Mouse (Mus musculus): ENCODE measurements at regions not wholly inside any gene's neighbourhood (a gene's known extent, or its start where the extent isn't known, plus 50 kb on each side); places are given as distances from the start of the nearest gene placed in this dataset.

- DNase-seq (ENCODE audit: low spot score) = no peak
- intact Hi-C loops (cut with DNase I) = no loop called here
Observed at GRCm38 (mm10) chr10:96362211-96362610, 225.8 kb downstream of the Gm5426 start.

DNA sequence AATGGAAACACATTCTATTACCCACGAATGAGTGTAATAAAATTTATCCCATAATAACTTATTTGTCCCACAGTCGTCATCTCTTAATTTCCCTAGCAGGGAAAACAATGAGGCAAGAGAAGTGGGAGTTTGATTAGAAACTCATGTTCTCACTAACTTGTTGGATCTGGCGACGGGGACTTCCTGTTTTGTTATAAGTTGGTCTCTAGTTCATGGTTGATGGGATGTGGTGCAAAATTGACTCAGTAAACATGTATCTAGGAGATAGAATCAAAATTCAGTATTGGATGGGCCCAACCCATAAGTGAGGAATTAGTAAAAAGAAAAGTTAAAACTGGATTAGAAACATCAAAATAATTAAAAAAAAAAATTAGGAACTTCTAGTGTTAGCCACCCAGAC is 227.5 kb downstream of the Gm5426 start:
- DNase-seq (ENCODE audit: low spot score) = no peak
- intact Hi-C loops (cut with DNase I) = no loop called here

- no peak for DNase-seq (ENCODE audit: low spot score)
- intact Hi-C loops (cut with DNase I) = no loop called here
Observed at GRCm38 (mm10) chr10:96365101-96365500, 228.7 kb downstream of the Gm5426 start.

DNA sequence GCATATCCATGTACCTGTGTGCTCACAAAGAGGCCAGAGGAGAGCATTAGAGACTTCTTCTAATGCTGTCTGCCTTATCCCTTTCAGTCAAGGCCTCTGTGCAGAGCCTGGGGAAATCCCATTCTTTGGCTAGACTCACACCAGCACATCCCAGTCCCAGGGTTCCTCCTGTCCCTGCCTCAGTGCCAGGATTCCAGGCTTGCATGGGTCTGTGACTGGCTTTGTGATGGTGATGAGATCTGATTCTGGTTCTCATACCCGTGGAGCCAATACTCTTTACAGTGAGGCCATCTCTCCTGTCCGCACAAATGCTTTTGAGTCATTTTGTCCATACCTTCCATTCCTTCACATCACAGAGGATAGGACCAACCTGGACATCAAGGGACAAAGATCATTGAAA is 230.5 kb downstream of the Gm5426 start:
- DNase-seq (ENCODE audit: low spot score) = no peak
- intact Hi-C loops (cut with DNase I) = no loop called here

DNA sequence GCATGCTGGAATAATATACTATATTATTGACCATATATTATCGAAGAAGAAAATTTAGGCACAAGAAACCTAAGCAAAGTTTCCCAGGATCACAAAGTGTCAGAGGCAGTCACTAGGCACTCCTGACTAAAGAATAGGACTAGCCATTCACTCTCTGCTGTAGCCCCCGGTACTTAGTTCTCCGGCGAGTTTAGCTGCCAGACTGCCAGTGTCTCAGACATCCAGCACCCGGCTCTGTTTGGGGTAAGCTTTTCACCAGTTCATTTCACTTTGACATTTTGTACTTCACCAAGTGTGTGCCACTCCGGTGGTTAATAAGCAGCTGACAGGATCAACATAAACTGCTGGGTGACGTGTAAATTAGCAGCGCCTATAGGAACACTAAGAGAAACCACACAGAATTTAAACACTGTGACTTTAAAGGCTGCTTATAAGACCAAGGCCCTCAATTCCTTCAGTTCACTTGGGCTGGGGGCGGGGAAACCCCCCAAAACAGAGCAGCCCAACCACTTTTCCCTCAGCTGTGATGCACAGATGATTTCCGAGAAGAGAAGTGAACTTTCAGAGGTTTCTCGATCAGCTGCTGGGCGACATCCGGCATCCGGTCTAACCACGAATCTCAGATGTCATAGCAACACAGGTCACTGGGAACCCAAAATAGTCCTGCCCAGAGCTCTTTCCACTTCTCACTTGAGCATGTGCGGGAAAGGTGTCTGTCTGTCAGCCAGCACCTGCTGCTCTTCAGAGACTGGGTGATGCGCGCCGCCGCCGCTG is 234.3 kb downstream of the Gm5426 start:
- DNase-seq (ENCODE audit: low spot score) = no peak
- intact Hi-C loops (cut with DNase I) = no loop called here

GRCm38 (mm10) chr10:96371321-96371653 is 234.9 kb downstream of the Gm5426 start:
- DNase-seq (ENCODE audit: low spot score) = no peak
- intact Hi-C loops (cut with DNase I) = no loop called here

DNA sequence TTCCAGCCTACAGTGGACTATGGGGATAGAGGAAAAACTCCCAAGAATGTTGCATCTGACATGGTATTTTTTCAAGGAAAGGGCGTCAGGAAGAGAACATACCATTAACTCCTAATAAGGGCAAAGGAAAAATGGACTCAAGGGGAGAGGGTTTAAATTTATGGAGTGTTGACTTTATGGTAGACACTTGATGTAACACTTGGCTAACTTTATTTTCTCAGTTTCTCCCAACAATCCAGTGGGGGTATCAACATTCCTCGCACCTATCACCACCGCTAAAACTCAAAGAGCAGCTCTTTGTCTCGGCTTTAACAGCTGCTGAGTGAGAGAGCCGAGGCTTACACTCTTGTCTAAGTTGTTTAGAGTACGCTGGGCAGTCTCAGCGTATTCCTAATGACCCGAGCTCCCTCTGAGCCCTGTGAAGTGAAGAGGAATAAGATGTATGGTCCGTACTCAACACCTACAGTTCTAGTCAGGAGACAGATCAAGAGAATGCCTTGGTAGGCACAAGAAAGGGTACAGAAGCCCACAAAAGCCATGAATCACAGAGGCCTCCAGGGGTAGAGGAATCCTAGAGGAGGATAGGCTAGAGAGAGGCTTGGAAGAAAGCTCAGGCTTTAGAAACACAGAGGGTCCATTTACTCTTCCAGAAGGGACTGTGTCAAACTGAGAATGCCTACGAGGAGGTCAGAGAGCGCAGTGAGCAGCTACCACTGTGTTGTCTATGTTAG is 236.4 kb downstream of the Gm5426 start:
- no peak for DNase-seq (ENCODE audit: low spot score)
- intact Hi-C loops (cut with DNase I) = no loop called here

DNA sequence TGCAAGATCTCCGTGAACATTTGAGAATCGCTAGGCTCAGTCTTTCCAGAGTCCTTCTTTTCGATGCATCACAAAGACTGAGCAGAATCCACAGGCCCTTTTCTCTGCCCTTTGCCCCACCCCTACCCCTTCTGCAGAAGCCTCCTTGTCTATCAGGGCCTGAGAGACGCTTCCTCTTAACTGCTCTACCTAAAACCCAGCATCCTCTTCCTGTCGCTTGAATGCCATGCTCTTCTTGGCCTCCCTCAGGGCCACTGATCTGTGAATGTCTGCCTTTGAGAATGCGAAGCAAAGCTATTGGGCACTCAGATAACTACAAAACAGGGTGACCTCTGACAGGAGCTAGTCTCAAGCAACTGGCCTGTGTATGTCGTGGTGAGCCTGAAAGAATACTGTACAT is 237.1 kb downstream of the Gm5426 start:
- DNase-seq (ENCODE audit: low spot score) = no peak

DNA sequence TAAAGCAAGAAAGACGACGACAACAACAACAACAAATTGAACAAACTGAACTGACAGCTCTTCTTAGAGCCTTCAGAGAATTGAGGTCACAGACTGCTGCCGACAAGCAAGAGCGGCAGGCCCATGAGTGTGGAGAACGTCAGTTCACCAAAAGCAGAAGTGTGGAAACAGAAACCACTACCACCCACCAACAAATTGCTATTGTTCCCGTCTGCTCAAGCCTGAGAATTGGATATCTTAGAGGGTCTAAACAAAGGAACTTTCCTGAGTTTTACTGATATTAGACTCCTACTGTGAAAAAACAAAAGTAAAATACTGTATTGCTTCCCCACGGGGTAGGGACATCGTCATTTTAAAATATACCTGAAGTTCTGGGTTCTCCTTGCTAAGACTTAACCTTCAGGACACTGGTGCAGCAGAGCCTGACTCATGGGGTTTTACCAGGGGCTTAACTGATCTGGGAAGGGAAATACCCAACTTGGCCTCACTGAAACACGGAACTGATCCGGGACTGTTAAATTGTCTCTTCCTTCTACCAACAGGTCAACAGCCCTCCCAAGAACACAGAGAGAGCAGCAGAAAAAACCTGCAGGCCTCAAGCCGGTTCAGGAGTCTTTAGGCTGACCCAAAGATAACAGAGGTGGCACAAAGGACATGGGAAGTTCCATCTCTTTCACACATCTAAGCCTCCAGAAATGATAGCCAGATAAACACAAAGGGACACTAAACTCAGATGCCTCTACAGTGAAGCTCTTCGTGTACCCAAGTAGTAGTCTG is 238.1 kb downstream of the Gm5426 start:
- DNase-seq (ENCODE audit: low spot score) = no peak
- intact Hi-C loops (cut with DNase I) = no loop called here

More for the DNA sequence above, 237.1 kb downstream of the Gm5426 start:
- intact Hi-C loops (cut with DNase I) = no loop called here

DNA sequence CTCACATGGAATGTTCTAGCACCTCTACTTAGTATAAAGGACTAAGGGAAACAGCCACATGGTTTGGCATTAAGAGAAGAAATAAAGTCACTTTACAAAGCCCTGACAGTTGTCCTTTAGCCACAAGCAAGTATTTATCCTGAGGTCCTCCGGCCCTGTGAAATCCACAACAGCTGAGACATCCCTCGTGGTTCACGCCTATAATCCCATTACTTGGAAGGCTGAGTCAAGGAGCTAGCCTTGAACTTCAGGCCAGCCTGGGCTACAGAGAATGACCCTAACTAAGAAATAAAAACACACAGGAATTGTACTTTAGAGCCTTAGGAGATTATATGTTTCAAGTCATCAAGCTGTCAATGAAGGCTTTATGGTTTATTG is 238.7 kb downstream of the Gm5426 start:
- no peak for DNase-seq (ENCODE audit: low spot score)
- intact Hi-C loops (cut with DNase I) = no loop called here

DNA sequence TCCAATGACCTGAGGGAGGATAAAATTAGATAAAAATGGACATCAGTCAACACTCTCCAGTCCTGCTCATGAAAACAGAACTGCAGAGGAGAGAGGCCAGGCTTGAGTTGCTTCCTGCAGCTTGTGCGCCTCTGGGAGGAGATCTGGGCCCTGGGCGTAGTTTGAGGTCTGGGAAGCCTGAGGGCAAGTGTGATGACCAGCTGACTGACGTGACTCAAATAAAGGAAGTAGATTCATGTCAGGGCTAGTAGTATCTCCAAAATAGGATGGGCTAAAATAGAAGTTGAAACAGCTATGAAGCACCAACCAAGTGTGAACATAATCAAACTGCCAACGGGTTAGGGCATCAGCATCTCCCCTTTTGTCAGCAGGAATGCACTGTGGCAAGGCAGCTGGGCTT is 239.3 kb upstream of the Btg1 start:
- intact Hi-C loops (cut with DNase I) = no loop called here
- no peak for DNase-seq (ENCODE audit: low spot score)

- DNase-seq (ENCODE audit: low spot score) = no peak
- intact Hi-C loops (cut with DNase I) = no loop called here
Observed at GRCm38 (mm10) chr10:96379016-96379771, 237.6 kb upstream of the Btg1 start.

GRCm38 (mm10) chr10:96381664-96382063 is 235.1 kb upstream of the Btg1 start:
- intact Hi-C loops (cut with DNase I) = no loop called here
- DNase-seq (ENCODE audit: low spot score) = no peak

- no peak for DNase-seq (ENCODE audit: low spot score)
- intact Hi-C loops (cut with DNase I) = no loop called here
Observed at GRCm38 (mm10) chr10:96391748-96392147, 225.1 kb upstream of the Btg1 start.

- intact Hi-C loops (cut with DNase I) = no loop called here
- DNase-seq (ENCODE audit: low spot score) = no peak
Observed at GRCm38 (mm10) chr10:96392836-96393235, 224.0 kb upstream of the Btg1 start.

DNA sequence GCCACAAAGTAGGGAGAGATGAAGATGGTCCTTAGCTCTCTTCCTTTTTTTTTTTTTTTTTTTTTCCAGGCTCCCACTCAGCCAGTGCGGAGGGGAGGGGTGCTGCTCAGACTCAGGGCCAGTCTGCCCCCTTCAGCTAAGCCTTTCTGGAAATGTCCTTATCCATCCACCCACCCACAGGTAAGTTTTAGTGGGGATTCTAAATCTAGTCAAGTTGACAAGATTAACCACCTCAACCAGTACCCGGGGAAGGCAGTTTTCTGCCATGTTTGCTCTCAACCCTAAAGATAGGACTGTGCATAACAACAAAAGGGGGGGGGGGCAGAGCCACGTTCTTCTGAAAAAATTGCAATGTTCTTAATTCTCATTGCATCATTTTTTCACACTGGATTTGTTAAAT is 222.6 kb upstream of the Btg1 start:
- DNase-seq (ENCODE audit: low spot score) = no peak

GRCm38 (mm10) chr10:96395017-96395416 is 221.8 kb upstream of the Btg1 start:
- intact Hi-C loops (cut with DNase I) = no loop called here

More for the DNA sequence above, 222.6 kb upstream of the Btg1 start:
- intact Hi-C loops (cut with DNase I) = no loop called here

GRCm38 (mm10) chr10:96397931-96398561 is 218.8 kb upstream of the Btg1 start:
- DNase-seq (ENCODE audit: low spot score) = no peak
- intact Hi-C loops (cut with DNase I) = no loop called here

More at GRCm38 (mm10) chr10:96395017-96395416, 221.8 kb upstream of the Btg1 start:
- no peak for DNase-seq (ENCODE audit: low spot score)

DNA sequence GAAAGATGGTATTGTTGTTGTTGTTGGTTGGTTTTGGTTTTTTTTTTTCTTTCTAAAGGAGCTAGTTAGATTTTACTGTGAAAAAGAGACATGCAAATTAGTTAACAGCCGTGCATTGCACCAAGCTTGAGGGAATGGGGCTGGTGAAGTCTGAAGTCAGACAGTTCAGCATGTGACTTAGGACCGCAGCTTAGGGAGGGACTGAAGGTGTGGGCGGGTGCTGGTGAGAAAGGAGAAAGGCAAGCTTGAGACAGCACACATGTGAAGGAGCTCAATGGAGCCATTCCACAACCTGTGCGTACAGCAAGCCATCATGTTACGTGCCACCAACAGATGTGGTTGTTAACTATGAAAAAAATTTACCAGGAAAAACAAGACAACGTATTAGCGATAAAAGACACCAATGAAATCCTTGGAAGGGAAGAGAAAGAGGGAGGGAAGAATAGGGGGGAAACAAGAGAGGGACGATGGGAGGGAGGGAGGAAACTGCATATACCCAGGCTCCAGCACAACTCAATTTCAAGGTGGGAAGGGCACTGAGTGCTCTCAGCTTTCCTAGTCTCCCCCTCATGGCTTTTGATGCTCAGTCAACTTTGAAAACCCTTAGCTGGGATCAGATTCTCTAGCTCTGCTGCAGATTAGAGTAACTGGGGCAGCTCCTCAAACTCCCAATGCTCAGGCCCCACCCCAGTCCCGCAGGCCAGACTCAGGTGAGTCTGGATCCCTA is 218.1 kb upstream of the Btg1 start:
- intact Hi-C loops (cut with DNase I) = no loop called here

More for the DNA sequence above, 218.1 kb upstream of the Btg1 start:
- DNase-seq (ENCODE audit: low spot score) = no peak

Measured in heart, postnatal 25 days (tissue).